Mouse (Mus musculus) adrenal gland (tissue): ENCODE results near the gene Ttc25.

Source experiments
- intact Hi-C: fragments of 180-260 bp; cut with DNase I; formaldehyde crosslinking; loops from one replicate; pipeline ENCODE4 v1.15.1; 2025
- long read RNA-seq, 2 experiments: library from polyadenylated mRNA; unstranded; transcript quantifications; one replicate each; pipeline ENCODE4 v2.0.0; 2020; ENCODE audit warnings: borderline replicate concordance in 1 of 2; ENCODE audit not compliant: insufficient replicate concordance in 1 of 2

The Ttc25 gene
- long read RNA-seq, experiment 1, partial matches to known transcripts = 1 of 3 reads
- long read RNA-seq, experiment 1, other reads (novel, unspliced or antisense) = 2 of 3 reads
- long read RNA-seq, experiment 2, partial matches to known transcripts = 0 of 3 reads
- long read RNA-seq, experiment 2, other reads (novel, unspliced or antisense) = 3 of 3 reads

- intact Hi-C loops = no loop called here
Observed at GRCm38 (mm10) chr11:100544832-100545745, at the start of gene Ttc25. Gene Ttc25 (plus strand): TSS chr11:100545607.

DNA sequence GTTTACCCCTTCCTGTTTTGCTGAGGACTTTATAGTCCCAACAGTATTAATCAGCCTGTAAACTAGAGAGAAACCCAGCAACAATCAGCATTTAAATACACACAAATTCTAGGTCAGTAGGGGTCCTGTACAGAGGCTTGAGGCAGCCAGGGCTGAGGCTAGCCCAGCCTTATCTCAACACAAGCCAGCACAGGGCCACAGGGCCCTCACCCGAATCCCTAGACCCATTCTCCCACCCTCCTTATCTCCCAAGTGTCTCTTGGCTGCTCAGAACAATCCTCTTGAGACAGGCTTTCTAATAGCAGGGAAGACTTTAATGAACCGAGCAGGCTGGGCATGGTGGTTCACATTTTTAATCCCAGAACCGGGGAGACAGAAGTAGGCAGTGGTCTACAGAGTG is 45.2 kb upstream of the Ttc25 start:
- intact Hi-C loops = no loop called here

GRCm38 (mm10) chr11:100500651-100501050 is 44.8 kb upstream of the Ttc25 start:
- intact Hi-C loops = no loop called here

GRCm38 (mm10) chr11:100501321-100501720 is 44.1 kb upstream of the Ttc25 start:
- intact Hi-C loops = no loop called here

GRCm38 (mm10) chr11:100504990-100505660 is 40.3 kb upstream of the Ttc25 start:
- intact Hi-C loops = no loop called here

DNA sequence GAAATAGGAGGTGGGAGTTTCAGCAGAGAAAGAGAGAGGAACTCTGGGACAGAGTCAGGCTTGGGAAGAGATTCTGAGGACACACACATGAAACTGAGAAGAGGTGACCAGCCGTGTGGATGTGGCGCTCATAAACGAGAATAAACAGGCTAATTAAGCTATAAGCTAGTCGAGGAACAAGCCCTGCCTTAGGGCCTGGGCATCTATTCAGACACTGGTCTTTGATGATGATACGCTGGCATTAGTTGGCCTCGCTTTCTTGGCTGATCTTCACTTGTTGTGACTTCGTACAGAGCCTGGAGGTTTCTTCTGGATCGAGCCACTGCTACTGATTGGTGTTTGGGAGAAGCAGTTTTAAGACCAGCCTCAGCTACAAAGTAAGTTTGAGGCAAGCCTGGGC is 39.4 kb upstream of the Ttc25 start:
- intact Hi-C loops = no loop called here

- intact Hi-C loops = loop anchor here (5.0 kb wide), 1 partner anchor 47 kb away; no protein-coding TSS in a partner anchor
Observed at GRCm38 (mm10) chr11:100510556-100510955, 34.9 kb upstream of the Ttc25 start.

DNA sequence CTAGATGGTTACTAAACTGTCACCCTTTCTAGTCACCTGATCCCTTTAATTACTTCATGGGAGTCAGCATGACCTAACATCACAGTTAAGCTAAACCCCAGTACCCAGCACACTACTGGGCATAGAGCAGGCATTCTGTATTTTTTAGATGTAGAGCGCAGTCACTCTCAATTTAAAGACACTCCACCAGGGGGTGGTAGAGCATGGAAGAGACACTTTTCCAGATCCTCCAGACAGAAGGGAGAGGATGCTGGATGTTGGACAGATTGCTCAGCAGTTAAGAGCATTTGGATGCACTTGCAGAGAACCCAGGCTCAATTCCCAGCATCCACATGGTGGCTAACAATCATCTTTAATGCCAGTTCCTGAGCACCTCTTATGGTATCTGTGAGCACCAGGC is 33.0 kb upstream of the Ttc25 start:
- intact Hi-C loops = loop anchor here (5.0 kb wide), 1 partner anchor 45 kb away; no protein-coding TSS in a partner anchor

DNA sequence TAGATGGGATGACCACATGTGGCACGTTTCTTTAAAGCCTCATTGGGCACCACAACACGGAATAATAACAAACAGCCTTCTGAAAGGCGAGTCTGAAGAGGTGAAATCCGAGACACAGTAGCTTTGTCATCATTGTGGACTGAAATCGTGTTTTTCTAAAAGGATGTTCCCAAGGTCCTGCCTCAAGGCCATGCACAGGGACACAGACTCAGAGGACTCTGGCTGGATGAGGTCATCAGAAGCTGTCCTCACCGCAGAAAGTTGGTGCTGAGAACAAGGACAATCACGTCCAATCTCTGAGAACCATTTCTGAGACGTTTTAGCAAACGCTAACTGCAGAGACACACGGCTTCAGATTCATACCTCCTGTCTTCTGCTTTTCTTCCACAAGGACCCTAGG is 31.7 kb upstream of the Ttc25 start:
- intact Hi-C loops = loop anchor here (5.0 kb wide), 1 partner anchor 44 kb away; no protein-coding TSS in a partner anchor

GRCm38 (mm10) chr11:100515061-100515460 is 30.3 kb upstream of the Ttc25 start:
- intact Hi-C loops = no loop called here

GRCm38 (mm10) chr11:100515789-100516188 is 29.6 kb upstream of the Ttc25 start:
- intact Hi-C loops = no loop called here

DNA sequence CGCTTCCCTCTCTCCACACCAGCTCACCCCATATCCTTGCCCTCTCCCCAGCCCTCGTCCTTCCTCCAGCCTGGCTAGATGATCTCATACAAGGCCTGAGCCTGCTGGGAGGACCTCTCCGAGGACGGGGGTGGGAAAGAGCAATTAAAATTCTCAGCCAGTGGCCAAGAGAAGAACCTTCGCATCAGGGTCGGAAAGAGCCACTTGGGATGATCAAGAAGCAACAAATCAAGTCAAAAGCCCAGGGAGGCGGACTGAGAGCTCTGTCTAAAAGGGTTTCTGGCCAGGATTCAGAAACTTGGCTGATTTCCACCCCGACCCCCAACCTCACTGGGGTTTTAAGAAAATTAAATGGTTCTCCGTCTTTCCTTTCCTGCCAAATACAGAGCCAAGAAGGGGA is 29.1 kb upstream of the Ttc25 start:
- intact Hi-C loops = no loop called here

GRCm38 (mm10) chr11:100518188-100518591 is 27.2 kb upstream of the Ttc25 start:
- intact Hi-C loops = no loop called here

DNA sequence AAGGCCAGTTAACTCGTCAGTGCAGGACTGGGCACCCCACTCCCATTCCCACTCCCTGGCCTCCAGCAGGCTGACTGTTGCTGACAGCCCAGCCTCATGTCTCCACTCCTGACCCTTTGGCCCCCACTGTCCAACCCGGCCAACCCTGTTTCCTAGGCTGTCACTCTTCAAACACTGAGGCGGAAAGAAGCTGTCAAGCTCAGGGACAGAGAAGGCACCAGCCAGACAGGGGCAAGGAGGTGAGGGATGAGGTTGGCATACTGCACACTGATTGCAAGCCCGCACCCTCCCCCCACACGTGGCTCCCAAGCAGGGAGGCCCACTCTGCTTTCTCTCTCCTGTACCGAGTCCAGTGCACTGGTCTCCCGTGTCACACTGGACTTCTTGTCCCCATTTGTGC is 26.2 kb upstream of the Ttc25 start:
- intact Hi-C loops = no loop called here

- intact Hi-C loops = no loop called here
Observed at GRCm38 (mm10) chr11:100520838-100521237, 24.6 kb upstream of the Ttc25 start.

- intact Hi-C loops = no loop called here
Observed at GRCm38 (mm10) chr11:100524358-100524757, 21.0 kb upstream of the Ttc25 start.

DNA sequence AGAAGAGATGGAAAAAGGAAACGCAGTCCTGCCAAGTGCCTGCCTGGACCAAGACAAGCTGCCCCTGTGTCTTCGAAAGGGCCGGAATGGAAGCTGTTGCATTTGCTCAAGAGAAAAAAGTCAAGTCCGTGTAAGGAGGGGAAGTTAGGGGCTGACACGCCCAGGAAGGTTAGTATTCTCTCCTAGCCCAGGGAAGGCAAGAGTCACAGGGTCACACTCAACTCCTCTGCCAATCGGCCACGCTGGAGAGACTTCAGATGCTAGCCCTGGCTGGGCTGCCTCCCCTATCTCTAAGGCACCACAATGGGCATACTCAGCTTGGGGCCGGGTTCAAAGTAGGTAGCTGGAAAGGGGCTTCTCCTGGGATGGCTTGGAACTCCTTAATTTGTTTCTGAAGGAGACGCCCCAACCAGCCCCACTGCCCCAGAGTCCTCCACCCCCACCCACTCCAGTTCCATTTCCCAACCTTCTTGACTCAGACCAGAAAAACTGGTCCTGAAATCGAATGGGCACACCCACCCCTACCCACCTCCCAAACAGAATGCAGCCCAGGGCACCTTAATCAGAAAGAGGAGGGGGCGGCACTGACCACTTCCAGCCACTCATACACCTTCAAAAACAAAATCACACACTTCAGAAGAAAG is 20.3 kb upstream of the Ttc25 start:
- intact Hi-C loops = no loop called here

- intact Hi-C loops = no loop called here
Observed at GRCm38 (mm10) chr11:100526052-100526816, 19.2 kb upstream of the Ttc25 start.

DNA sequence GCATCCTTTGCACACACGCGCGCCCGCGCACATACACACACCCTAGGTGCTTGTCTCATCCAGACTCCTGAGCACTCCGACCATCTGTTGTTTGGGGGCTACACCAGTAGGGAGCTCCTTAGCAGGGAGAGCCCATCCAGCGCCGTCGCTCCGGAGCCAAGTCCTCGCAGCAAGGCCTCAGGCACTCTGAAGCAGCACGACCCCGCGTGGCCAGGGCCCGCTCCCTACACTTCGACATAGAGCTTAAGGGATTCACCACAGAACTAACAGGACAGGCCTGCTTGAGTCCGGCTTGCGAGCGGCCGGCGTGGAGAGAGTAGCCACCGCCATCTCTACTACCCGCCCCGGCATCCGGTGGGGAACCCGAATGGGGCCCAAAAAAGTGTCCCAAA is 18.3 kb upstream of the Ttc25 start:
- intact Hi-C loops = no loop called here

DNA sequence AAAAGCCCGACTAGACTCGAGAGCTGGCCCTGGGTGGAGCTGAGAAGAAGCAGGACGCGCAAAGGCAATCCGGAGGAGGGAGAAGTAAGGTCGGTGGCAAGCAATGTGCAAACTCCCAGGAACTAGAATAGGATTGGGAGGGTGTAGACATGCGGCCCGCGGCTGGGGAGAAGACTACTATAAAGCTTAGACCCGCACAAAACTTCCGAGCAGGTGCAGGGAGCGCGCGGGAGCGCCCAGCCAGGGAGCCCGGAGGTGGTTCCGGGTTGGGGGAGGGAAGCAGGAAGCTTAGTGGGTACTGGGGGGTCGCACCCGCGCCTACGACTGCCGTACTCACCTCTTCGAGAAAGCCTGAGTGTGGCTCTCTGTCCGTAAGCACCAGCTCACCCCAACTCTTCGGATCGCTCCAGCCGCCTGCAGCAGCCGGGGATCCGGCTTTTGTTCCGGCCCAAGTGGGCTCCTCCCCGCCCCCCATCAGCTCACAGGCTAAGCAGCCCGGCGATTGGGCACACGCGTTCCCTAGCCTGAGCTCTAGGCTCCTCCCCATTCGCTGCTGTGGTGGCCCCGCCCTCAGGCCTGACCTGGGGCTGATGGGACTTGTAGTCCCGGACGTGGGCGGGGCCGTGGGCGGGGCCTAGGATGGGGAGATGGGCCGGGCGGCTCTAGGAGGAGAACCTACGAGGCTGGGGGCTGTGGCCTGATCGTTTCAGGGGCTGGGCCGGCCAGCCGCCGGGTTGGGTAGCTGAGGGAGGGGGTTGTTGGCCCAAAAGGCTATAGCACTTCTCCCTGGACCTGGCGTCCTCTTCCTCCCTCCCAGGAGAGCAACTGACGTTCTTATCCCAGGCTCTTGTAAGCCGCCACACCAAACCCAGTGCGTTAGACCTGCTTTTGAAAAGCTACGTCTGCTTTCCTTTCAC is 17.7 kb upstream of the Ttc25 start, which contains the start of gene Acly:
Gene Acly (minus strand): TSS at position 543 of the 917 bp plus-strand sequence.
- intact Hi-C loops = no loop called here
